Mouse (Mus musculus) right cerebral cortex, postnatal 36 days (tissue): ENCODE measurements around the gene Vmn1r36.
"Not testable (repeated sequence)": the region's sequence is repeated elsewhere in the genome, so short reads cannot be mapped to it uniquely, and the experiment has no call there.

Experiments
- DNase-seq, 2 experiments: peaks; one replicate each; pipeline ENCODE4 v3.0.0; 2022; ENCODE audit warnings: low spot score in 2 of 2, mixed read lengths in 1 of 2

Gene Vmn1r36

GRCm38 (mm10) chr6:66719068-66719467, at the start of gene Vmn1r36:
Gene Vmn1r36, minus strand, starts transcription at chr6:66719168.
- not testable (repeated sequence) for DNase-seq

- DNase-seq, result not testable (repeated sequence)
Observed at GRCm38 (mm10) chr6:66729082-66729481, 10.1 kb upstream of the Vmn1r36 start, which contains the start of gene Vmn1r37. Gene Vmn1r37, plus strand, starts transcription at chr6:66729382.

GRCm38 (mm10) chr6:66713854-66714253, 5.1 kb downstream of the Vmn1r36 start:
- no peak for DNase-seq

- no peak for DNase-seq
Observed at GRCm38 (mm10) chr6:66708901-66709300, 10.1 kb downstream of the Vmn1r36 start.

GRCm38 (mm10) chr6:66685806-66686205, 33.2 kb downstream of the Vmn1r36 start, which contains the start of gene Vmn1r35:
Gene Vmn1r35, minus strand, starts transcription at chr6:66685906.
- DNase-seq, result no peak
